Comparison of ENCODE assay signal across 17 mouse cellular contexts in genomic region chr5:91729868-91730267, GRCm38 (mm10).
DNase-seq lines count a peak whose midpoint lies in the region; ATAC-seq and TF ChIP-seq lines count a peak whose summit lies in the region.
"Had no signal": no experiment of that assay in that cellular context is flagged by ENCODE, and none has a peak within 500 bp of the region (broad histone marks: within the 10 kb centered on the region; RNA-seq: fewer than 3 reads in every experiment).

No protein-coding gene starts in this region.

- no peak overlapping the region for H3K4me3 ChIP-seq in liver, postnatal 0 days (ENCODE audit: low read depth, low read length)
- H3K4me3 ChIP-seq: embryonic facial prominence, embryonic 13.5 days; forebrain, embryonic 13.5 days; limb, embryonic 12.5 days; liver, embryonic 13.5 days; myocyte had no signal

- WGBS in liver, postnatal 0 days (ENCODE audit: insufficient replicate concordance), result 54% methylated on average over 3 of the region's 3 CpGs

- H3K27me3 ChIP-seq in liver, postnatal 0 days (ENCODE audit: insufficient read depth, low read length), result no peaks in the 10 kb centered on the region
- H3K27me3 ChIP-seq: CH12.LX; embryonic facial prominence, embryonic 13.5 days; forebrain, embryonic 13.5 days; limb, embryonic 12.5 days; liver, embryonic 13.5 days had no signal

- peaks cover 13% of the 10 kb centered on the region for H3K4me1 ChIP-seq in liver, postnatal 0 days (ENCODE audit: insufficient read depth)
- H3K4me1 ChIP-seq: forebrain, embryonic 13.5 days had no signal

- no peak overlapping the region for H3K9ac ChIP-seq in liver, postnatal 0 days (replicated peaks)
- H3K9ac ChIP-seq: embryonic facial prominence, embryonic 13.5 days; forebrain, embryonic 13.5 days; limb, embryonic 12.5 days; liver, embryonic 13.5 days had no signal

- TF ChIP-seq CTCF in liver, postnatal 0 days (IDR thresholded peaks at IDR 0.05; ENCODE audit: low read depth), result no peak

- H3K9me3 ChIP-seq in liver, postnatal 0 days (ENCODE audit: low read length), result no peaks in the 10 kb centered on the region
- H3K9me3 ChIP-seq: embryonic facial prominence, embryonic 13.5 days; forebrain, embryonic 13.5 days; limb, embryonic 12.5 days; liver, embryonic 13.5 days had no signal

- H3K36me3 ChIP-seq in liver, postnatal 0 days (replicated peaks; ENCODE audit: insufficient read depth, low read length), result no peaks in the 10 kb centered on the region
- H3K36me3 ChIP-seq: embryonic facial prominence, embryonic 13.5 days; limb, embryonic 12.5 days; liver, embryonic 13.5 days had no signal

- 0 out of 2 replicates have a peak, but pooled peaks have one; percentile 41 for ATAC-seq in frontal cortex, adult (ENCODE audit: low TSS enrichment)
- ATAC-seq in liver, postnatal 0 days, result no peak

- TF ChIP-seq EP300 in liver, postnatal 0 days (IDR thresholded peaks at IDR 0.05; ENCODE audit: low read depth), result no peak

- DNase-seq in frontal cortex, postnatal 25 days (ENCODE audit: low spot score in 2 of 2), result no peak
- DNase-seq in urinary bladder, postnatal 36 days (ENCODE audit: low spot score in 2 of 2), result peak; percentile 28 to 36
- no peak for DNase-seq in urinary bladder, postnatal 4 days (ENCODE audit: low spot score in 2 of 2)
- peak; percentile 36 for DNase-seq in lung, postnatal 36 days
- no peak for DNase-seq in liver, postnatal 0 days
- no peak for DNase-seq in spleen, postnatal 4 days (ENCODE audit: low spot score in 2 of 2)
- DNase-seq: adrenal gland, adult 8-10 months; cerebellum, adult 18-20 months; cerebellum, postnatal 36 days; liver, embryonic 13.5 days had no signal

- no peak overlapping the region for H3K4me2 ChIP-seq in liver, postnatal 0 days (ENCODE audit: low read depth, low read length)
- H3K4me2 ChIP-seq: embryonic facial prominence, embryonic 13.5 days; forebrain, embryonic 13.5 days; limb, embryonic 12.5 days; liver, embryonic 13.5 days had no signal

- no peak overlapping the region for H3K27ac ChIP-seq in liver, postnatal 0 days (ENCODE audit: low read depth)
- H3K27ac ChIP-seq: embryonic facial prominence, embryonic 13.5 days; forebrain, embryonic 13.5 days; kidney, postnatal 0 days; limb, embryonic 12.5 days; liver, embryonic 13.5 days had no signal

Comparison
In these comparisons a context has a peak if more than half of its experiments do, and no peak if none do; other contexts are left out.
1. DNase-seq: peak in urinary bladder, postnatal 36 days (2 of 2) and lung, postnatal 36 days (single experiment); none in frontal cortex, postnatal 25 days (0 of 2), urinary bladder, postnatal 4 days (0 of 2), liver, postnatal 0 days (single experiment) and spleen, postnatal 4 days (0 of 2).